Mouse (Mus musculus) right cerebral cortex, postnatal 25 days (tissue): ENCODE results near the gene Dhrs3.

ENCODE experiments used
- DNase-seq: peaks from one replicate; pipeline ENCODE4 v3.0.0; 2022

Gene Dhrs3

DNA sequence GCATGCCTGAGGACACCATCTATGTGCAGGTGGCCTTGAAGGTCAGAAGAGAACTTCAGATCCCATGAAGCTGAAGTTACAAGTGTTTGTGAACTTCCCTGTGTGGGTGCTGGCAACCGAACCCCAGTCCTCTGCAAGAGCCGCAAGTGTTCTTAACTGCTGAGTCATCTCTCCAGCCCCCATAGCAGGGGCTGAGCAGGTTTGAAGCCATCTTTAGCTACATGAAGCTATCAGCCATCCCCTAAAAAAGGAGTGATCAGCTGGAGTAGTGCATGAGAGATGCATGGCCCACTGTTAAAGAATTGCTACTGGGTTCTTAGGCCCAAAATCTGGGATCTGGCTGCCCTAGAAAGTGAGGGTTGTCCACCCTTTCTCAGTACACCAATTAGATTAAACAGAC lies 6.1 kb downstream of the Dhrs3 start:
- no peak for DNase-seq

DNA sequence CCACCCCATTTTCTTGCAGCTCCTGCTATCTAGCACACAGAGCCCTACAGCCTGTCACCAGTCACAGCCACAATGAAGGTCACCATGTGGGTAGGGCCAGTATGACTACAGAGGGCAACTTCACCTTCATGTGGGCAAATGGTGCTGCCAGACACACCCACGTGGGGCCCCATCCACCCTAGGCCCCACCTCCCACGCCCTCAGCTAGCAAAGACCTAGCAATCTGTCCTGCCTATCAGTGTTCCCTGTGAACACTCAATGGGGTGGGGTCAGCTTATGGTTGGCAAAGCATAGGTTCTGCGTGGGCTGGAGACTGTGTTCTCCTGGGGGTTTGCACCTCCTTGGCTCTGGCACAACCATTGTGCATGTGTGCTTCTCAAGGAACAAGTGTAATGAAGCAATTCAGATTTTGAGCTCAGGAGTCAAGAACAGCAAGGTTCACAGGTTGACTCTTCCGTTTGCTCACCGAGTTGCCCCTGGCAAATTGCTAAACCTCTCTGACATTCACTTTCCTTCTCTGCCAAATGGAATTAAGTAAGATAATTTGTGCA lies 9.0 kb downstream of the Dhrs3 start:
- no peak for DNase-seq

DNA sequence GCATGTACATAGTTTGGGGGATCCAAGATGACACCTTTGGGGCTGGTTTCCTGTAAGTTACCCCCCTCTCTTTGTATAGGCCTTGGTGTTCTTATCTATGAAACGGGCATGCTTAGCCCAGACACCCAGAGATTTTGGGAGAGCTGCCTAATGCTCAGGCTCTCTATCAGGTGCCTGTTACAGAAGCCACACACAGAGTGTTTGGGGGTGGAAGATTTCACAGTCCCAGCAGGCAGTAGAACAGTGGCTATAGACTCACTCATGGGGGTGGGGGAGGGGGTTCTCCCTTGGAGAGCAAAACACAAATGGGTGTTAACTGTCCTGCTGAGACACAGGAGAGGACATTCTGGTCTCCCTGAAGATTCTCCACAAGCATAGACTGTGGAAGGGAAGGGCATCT lies 10.5 kb downstream of the Dhrs3 start:
- DNase-seq, result no peak

DNA sequence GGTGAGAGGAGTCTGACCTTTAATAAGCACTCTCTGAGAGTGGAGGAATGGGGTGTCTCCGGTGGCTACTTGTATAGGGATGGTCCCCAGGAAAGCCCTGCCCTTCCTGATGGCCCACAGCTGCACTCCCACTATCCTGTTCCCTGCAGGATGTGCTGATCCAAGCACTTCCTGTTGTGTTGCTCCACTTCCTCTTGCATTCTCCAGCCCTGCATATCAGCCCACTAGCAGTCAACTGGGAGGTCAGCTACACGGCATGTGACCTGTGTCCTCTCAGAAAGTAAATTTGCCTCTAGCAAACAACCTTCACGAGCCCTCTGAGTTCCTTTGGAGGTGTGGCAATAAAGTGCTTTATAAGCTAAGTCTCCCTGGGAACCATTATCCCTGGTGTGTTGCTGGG lies 11.3 kb downstream of the Dhrs3 start:
- DNase-seq, result no peak

DNA sequence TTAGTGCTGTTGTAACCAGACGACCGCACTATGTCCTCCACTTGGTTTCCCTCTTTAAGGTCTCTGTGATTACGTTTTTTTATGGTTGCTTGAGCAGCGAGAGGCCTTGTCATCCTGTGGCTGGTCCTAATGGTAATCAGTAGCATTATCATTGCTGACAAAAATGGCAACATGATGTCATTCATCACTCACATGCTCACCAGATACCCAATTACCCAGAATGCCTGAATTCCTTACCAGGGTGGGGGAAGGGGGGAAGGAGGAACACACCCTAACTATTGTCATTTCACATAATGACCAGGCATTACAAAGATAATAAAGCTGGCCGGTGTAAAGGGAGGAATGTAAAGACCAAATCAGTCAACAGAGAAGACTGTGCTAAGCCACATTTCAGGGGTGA lies 12.5 kb downstream of the Dhrs3 start:
- no peak for DNase-seq

DNA sequence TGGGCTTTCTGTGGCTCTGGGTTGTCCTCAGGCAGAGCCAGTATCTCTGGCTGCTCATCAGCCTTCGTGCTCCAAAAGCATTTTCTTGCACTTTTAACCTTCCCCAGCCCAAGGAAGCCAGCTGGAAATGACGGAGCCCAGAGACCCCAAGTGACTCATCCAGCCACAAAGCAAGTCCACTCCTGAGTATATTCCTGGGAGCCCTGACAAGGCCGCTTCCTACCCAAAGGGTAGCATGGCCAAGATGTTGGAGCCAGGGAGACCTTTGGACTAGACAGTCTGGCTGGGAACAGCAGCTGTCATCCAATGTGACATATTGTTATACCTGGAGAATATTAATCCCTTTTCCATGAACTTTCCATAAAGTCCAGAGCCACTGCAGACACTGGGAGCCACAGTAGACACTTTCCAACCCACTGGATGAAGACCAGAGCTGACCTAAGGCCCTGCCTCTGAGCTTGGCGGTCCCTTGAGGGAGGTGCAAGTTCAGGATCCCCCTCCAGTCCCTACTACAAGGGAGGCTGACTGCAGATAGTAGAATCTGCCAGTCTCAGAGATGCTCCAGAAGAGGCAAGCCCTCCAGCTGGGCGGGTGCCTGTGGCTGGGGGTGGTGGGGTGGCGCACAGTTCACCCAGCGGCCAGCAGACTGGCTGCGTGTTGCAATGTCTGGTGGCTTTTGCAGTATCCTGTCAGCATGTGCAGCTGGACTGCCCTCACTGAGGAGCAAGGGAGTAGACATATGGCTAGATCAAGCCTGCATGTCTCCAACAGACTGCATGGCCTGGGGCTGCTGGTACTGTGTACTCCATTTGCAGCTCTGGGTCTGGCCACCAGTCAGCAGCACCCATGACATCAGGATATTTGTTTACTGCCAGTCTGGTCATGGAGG lies 13.6 kb downstream of the Dhrs3 start:
- no peak for DNase-seq

DNA sequence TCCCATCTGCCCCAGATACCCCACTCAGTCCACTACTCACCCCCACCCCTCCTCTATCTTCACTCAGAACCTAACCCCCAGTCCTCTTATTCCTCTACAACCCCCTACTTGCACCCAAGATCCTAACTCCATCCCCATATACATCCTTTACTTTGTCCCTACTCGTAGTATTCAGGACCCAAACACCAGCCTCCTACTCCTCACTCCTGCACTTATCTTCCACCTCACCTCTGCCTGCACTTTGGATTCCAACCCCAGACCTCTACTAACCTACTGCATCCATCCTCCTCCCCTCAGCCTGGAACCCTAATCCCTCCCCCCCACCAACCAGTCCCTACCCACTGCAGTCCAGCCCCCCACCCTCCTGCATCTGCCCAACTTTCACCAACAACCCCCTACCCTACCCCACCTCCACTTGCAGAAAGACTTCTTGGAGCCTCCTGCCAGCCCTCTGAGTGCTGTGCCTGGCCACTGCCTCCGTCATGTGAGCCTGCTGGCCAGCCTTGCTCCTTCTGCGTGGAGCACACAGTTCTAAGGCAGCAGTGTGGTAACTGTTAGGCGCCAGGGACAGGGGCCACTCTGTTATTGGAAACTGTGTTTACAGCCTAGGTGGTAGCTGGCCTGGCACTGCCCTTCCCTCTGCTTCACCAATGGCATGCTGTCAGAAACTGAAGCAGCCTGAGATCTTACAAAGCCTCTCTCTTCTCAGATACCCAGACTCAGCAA lies 14.5 kb downstream of the Dhrs3 start:
- DNase-seq, result no peak

DNA sequence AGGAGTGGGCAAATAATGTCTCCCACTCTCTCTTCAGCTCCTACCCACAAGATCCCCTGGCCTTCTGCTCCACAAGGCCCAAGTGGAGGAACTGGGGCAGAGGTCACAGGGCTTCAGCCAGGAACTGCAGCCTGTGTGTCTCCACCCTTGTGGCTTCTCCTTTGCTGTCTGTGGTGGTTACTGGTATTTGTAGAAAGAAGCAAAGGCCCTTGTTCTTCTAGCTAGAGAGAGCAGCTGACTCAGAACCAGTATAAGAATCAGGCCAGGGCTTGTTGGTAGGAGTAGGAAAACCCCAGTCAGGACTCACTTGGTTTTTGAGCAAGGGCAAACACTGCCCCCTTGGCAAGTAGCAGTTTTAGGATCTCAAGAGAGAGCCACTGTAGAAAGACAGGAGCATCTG lies 16.2 kb downstream of the Dhrs3 start:
- no peak for DNase-seq

DNA sequence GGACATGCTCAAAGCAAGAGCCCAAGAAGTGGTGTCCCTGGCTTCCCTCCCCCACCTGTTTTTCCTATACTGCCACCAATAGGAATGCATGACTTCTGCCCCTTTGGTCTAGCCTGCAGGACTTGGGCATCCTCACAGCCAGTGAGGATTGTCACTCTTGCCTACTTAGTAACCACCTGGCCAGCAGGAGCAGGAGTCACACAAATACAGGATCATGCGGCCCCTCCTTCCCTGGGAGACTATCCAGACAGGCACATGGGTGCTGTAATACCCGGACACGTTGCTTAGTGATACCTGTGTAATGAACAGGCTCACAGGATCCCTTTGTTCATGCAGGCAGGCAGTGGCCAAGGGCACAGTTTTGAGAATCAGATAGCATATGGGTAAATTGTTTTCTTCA lies 17.7 kb downstream of the Dhrs3 start:
- DNase-seq, result no peak

DNA sequence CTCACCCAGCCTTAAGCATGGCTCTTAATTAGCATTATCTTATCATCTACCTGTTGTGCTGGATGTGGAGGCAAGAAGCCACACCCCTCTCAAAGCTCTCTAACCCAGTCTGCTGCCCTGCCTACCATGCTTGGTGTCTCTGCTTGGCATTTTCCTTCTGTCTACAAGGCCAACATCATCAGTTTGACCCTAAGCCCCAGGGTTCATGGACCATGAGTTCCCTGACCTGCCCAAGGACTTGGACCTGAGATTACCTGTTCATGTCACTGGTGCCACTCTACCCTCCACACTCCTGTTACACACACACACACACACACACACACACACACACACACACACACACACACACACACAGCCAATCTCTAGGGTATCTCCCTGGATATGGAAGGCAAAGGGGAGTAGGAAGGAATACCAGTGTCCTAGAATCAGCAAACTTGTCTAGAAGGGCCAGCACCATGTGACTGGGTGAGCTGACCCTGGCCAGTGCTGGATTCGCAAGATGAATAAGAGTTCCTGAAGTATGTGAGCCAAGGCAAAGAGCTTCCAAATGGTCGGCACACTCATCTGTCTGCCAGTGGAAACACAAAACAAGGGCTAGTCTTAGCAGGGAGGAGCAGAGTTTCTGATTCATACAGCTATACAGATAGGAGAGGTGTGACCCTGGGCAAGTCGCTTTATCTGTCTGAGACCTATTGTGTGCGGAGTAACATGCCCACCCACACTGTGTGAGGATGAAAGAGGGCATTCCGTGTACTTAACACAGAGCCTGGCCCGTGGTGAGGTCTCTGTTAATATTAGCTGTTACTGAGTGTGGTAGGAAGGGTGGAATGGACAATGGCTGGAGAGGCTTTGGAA lies 20.9 kb downstream of the Dhrs3 start:
- no peak for DNase-seq

DNA sequence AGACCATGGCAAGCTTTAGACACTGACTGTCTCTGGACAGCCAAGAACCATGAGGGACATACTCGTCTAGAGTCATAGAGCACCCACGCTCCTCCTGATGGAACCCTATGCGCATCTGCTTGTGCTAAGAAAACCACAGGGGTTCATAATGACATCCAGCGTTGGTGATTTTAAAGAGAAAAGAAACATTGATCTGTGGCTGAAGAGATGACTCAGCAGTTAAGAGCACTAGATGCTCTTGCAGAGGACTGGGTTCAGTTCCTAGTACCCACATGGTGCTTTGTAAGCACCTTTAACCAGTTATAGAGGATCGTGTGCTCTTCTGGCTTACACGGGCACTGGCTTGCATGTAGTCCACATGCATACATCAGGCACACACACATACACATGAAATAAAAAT lies 23.9 kb downstream of the Dhrs3 start:
- no peak for DNase-seq

DNA sequence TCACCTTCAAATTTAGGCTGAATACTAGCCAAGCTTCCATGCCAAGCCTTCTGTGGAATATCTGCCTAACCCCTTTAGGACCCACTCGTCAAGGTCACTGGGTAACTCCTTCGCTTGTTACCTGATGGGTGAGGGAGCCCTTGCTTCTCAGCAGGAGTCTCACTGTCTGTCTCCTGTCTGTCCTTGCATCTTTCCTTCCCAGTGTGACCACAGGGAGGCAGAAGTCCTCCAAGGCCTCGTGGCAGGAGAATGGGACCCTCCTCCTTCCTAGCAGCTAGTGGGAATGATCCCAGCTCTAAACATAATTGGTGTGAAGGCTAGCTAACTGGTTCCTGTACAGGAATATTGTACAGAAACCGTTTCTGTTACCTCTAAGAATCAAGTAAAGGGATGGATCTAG lies 24.5 kb downstream of the Dhrs3 start:
- DNase-seq, result no peak

DNA sequence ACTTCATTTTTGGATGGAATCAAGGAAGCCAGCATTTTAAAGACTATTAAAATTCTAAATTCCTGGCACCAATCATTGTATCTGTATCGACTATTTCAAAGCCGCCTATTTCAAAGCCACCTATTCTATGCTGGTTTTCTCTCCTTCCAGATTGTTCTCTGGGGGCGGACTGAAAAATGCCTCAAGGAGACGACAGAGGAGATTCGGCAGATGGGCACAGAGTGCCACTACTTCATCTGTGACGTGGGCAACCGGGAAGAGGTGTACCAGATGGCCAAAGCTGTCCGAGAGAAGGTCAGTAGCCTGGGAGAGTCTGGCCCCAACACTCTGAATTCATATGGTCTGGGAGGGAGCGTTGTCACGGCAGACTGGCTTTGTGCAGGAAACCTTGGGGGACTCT lies 25.9 kb downstream of the Dhrs3 start:
- no peak for DNase-seq

DNA sequence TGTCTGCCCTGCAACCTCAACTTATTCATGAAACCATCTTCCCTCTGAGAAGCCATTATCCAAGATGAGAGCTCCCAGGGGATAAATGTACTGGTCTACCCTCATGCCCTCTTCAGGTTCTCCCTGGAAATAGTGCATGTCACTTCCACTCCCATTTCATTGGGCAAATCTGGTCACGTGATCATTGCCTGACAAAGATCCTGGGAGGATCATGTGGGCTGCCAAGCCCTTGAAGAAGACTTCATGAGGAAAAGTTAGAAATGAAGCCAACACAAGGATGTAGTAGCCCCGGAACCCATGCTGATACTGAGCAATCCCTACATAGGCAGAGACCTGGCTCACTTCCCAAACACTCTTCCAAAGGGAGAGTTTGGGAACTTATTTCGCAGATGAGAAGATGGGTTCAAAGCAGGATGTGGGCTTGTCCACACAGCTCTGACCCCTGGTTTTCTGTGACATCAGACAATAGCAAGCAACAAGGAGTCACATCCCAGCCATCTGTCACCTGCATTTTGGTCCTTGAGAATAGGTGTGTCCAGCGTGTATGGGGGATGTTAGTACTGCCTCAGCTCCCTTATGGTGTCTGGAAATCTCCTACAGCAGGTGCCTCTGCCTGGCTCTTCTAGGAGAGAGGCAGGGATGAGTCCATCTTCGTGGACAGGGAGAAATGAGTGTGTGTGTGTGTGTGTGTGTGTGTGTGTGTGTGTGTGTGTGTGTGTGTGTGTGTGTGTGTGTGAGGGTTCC lies 36.2 kb downstream of the Dhrs3 start:
- DNase-seq, result no peak

DNA sequence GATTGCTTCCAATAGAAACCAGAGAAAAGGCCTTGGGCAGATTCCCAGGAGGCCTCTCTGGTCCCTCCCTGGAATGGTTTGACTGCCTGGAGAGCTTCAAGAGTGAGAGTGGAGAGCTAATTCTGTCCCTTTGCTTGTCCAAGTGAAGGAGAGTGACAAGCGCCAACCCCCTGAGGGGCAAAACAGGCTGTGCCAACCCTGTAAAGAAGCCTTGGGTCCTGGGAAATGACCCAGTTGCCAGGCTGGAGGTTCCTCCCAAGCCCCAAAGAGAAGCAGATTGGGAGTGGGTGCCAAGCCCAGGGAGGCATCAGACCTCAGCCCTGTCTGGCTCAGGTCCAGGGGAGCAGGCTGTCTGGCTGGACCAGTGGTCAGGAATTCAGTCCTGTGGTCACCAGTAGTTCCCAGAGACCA lies 37.2 kb downstream of the Dhrs3 start:
- DNase-seq, result peak; percentile 47

DNA sequence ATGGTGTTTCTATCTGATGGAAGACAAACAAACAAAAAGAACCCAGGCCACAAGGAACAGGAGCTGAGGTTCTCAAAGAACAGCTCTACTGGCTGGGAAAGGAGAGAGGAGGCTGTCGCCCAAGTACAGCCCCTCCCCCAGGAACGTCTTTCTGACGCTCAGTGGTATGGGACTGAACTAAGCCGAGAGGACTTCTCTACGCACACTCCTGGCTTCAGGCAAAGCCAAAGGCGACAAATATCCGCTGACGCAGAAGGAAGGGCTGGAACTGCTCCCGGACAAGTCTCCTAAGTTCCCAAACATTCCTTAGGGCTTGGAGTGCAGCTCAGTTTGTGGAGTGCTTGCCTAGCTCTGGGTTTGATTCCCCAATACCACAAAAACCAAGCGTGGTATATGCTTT lies 37.7 kb downstream of the Dhrs3 start:
- peak; percentile 12 for DNase-seq

DNA sequence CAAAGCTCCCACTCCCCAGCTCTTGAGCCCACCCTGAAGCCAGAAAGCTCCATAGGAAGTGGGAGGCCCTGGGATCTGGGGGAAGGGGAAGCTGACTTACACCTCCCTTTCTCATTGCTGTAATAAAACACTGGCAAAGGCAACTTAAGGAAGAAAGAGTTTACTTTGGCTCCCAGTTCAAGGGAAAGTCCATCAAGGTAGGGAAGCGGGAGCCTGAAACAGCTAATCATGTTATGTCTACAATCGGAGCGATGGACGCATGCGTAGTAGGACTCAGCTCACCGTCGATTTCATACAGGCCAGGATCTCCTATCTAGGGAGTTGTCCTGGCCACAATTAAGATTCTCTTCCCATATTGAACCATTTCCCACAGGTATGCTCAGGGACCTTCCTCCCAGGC lies 38.5 kb downstream of the Dhrs3 start:
- DNase-seq, result no peak

DNA sequence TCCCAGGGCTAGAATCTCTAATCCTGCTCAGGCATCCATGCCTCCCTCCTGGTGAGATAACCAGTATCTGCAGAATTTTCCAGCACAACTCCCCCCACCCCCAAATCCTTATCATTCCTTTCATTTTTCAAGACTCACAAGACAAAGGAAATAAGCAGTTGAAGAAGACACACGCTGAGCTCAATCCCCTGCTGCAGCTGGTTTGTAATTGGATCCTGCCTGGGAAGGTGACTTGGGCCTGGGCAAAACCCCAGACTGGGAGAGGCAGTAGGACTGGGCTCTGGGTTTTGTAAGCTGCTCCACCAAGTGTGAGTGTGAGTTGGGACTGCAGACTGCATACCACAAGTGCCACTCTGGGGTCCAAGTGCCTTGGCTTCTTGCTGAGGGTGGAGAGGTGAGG lies 41.9 kb downstream of the Dhrs3 start:
- DNase-seq, result no peak

DNA sequence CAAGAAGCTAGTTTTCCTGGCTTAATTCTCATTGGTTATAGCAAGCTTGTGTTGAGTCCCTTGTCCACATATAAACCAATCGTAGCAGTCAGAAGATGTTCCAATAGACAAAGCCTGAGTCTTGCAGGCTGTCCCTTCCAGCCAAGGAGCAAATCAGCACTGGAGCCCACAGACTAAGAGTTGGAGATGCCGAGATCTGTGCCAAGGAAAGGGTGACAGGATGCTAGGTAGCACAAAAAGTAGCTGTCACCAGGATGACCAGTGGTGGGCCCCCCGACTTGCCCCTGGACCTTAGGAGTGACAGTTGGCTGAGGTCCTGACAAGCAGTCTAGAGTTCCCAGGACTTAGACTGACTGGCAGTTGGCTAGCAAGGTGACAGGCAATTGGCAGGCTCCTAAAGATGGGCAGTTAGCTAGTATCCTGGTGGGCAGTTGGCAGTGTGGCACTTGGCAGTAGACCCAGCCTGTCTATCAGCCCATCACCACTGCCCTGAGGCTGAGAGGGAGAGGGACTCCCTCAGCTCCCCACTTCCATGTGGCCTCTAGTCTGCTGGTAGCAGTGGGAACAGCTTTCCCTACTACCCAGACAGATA lies 44.0 kb downstream of the Dhrs3 start:
- no peak for DNase-seq

DNA sequence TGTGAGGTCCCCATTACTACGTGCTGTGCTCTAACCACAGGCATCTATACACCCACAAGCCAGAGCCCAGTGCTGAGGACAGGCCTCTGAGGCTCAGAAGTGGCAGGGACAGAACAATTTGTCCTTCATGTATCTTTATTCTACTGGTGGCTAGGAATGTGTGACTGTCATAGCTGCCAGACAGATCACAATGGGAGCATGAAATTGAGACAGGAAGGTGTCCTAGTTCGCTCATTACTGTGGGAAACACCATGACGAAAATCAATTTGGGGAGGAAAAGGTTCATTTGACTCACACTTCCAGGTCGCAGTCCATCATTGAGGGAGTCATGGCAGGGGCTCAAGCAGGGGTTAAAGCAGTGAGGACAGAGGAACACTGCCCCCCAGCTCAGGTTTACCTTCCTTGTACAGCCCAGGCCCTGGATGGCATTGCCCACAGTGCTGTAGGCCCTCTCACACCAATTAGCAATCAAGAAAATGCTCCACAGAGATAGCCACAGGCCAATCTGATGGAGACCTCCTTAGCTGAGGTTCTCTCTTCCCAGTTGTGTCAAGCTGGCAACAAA lies 47.3 kb downstream of the Dhrs3 start:
- no peak for DNase-seq

DNA sequence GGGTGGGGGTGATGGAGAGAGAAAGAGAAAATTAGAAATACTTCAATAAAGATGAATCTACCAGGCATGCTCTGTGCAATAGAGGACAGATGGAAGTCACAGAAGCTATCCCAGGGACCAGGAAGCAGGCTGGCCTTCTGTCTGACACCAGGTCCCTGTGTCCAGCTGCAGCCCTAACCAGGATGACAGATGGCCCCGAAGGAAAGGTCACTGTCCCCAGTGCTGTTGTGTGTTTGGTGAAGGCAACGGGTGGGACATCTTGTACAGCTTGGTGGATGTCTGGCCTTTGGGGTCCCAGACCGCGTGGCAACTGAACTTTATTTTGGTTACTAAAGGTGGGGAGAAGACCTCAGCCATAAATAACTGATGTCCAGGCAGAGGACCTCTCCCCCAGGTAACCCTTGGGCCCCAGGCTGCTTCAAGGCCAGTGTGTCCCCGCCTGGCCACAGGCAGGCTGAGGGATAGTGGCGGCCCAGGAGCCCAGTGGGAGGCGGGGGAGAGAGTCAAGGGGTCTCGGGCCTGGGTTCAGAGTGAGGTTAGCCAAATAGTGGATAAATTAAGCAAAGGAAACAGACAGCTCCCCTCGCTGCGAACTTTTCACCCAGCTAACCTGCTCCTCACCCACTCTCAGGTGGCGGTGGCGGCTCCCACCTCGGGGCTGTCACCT lies 48.3 kb downstream of the Dhrs3 start:
- DNase-seq, result no peak
